Mouse (Mus musculus) left cerebral cortex, adult 11 months (tissue): Measurements from ENCODE around the gene Vmn2r28.
"Not testable (repeated sequence)": the region's sequence is repeated elsewhere in the genome, so short reads cannot be mapped to it uniquely, and the experiment has no call there.

Experiments used
- DNase-seq: peaks from one replicate; pipeline ENCODE4 v3.0.0; 2022; ENCODE audit warnings: low spot score

Gene Vmn2r28

GRCm38 (mm10) chr7:5493856-5494255, at the start of gene Vmn2r28:
Vmn2r28 (minus strand) TSS chr7:5493956.
- DNase-seq: not testable (repeated sequence)

GRCm38 (mm10) chr7:5540770-5541436, 47.1 kb upstream of the Vmn2r28 start:
- DNase-seq: not testable (repeated sequence)

DNA sequence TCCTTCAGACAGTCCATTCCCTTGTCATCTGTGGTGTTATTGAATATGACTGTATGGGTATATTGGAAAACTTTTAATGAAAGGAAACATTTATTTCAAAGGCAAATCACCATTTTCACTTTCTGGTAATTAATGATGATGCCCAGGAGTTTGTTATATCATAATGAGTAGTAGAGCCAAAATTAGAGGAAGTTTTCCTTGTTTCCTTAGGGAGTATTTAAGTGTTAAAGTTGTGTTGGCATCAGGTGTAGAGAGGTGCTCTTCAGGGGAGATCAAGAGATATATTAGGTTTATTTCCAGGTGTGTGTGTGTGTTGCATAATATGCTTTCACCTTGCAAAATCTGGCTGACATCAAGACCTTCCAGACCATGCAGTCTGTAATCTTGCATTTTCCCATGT, 37.1 kb downstream of the Vmn2r28 start, which contains the start of gene Vmn1r59:
Gene Vmn1r59, minus strand, starts transcription at position 101 of the 400 bp plus-strand sequence.
- DNase-seq: no peak

- not testable (repeated sequence) for DNase-seq
These were observed 39.7 kb downstream of the Vmn2r28 start for GRCm38 (mm10) chr7:5454011-5454410.

DNA sequence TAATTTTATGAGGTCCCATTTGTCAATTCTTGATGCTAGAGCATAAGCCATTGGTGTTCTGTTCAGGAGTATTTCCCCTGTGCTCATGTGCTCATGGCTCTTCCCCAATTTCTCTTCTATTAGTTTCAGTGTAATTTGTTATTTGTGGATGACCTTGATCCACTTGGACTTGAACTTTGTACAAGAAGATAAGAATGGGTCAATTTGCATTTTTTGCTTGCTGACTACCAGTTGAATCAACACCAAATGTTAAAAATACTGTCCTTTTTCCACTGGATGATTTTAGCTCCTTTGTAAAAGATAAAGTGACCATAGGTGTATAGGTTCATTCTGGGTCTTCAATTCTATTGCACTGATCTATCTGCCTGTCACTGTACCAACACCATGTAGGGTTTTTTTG, 45.1 kb downstream of the Vmn2r28 start:
- no peak for DNase-seq
